Mouse (Mus musculus) cerebellum, postnatal 36 days (tissue): ENCODE measurements around the gene Tnpo3.

Source experiments
- DNase-seq, 2 experiments: peaks; one replicate each; pipeline ENCODE4 v3.0.0; 2021 to 2022; ENCODE audit warnings: mixed read lengths in 2 of 2

The Tnpo3 gene

GRCm38 (mm10) chr6:29526281-29527251, 83.1 kb downstream of the Tnpo3 start, which contains the start of gene Irf5:
Gene Irf5 (plus strand): TSS chr6:29526625.
- no peak for DNase-seq

GRCm38 (mm10) chr6:29525256-29525655, 84.4 kb downstream of the Tnpo3 start:
- no peak for DNase-seq

GRCm38 (mm10) chr6:29524034-29524489, 85.6 kb downstream of the Tnpo3 start:
- no peak for DNase-seq

- no peak for DNase-seq
Measured at GRCm38 (mm10) chr6:29523301-29524033, 86.2 kb downstream of the Tnpo3 start.

- DNase-seq, result no peak
Measured at GRCm38 (mm10) chr6:29522626-29523300, 86.9 kb downstream of the Tnpo3 start.

- DNase-seq, result peak; percentile 22 to 26
Measured at GRCm38 (mm10) chr6:29517139-29517538, 92.5 kb downstream of the Tnpo3 start.

GRCm38 (mm10) chr6:29513284-29513683, 96.4 kb downstream of the Tnpo3 start:
- DNase-seq, result no peak

GRCm38 (mm10) chr6:29509086-29509485, 100.6 kb downstream of the Tnpo3 start:
- no peak for DNase-seq

- DNase-seq, result no peak
Measured at GRCm38 (mm10) chr6:29507447-29508309, 102.0 kb downstream of the Tnpo3 start, which contains the start of gene Kcp. Gene Kcp (minus strand): TSS chr6:29507952.

GRCm38 (mm10) chr6:29506834-29507233, 102.9 kb downstream of the Tnpo3 start:
- no peak for DNase-seq

- no peak for DNase-seq
Measured at GRCm38 (mm10) chr6:29505493-29505892, 104.2 kb downstream of the Tnpo3 start.

- DNase-seq, result no peak
Measured at GRCm38 (mm10) chr6:29501599-29501998, 108.1 kb downstream of the Tnpo3 start.

GRCm38 (mm10) chr6:29500810-29501209, 108.9 kb downstream of the Tnpo3 start:
- DNase-seq, result no peak

GRCm38 (mm10) chr6:29500177-29500576, 109.5 kb downstream of the Tnpo3 start:
- DNase-seq, result no peak

- no peak for DNase-seq
Measured at GRCm38 (mm10) chr6:29497791-29498190, 111.9 kb downstream of the Tnpo3 start.

GRCm38 (mm10) chr6:29496270-29496669, 113.4 kb downstream of the Tnpo3 start:
- no peak for DNase-seq

- DNase-seq, result no peak
Measured at GRCm38 (mm10) chr6:29494101-29494500, 115.6 kb downstream of the Tnpo3 start.
